Mouse (Mus musculus): ENCODE measurements around the gene Olfr1269. TPM values are rescaled to one million over a fixed set of nuclear protein-coding genes. Genes with fewer than 3 reads are reported as not detected.

Gene Olfr1269
- polyA plus RNA-seq (2015; fragmentation: Nextera tagmentation; extraction: Ambion mirVana) = not detected in 2 replicates

DNA sequence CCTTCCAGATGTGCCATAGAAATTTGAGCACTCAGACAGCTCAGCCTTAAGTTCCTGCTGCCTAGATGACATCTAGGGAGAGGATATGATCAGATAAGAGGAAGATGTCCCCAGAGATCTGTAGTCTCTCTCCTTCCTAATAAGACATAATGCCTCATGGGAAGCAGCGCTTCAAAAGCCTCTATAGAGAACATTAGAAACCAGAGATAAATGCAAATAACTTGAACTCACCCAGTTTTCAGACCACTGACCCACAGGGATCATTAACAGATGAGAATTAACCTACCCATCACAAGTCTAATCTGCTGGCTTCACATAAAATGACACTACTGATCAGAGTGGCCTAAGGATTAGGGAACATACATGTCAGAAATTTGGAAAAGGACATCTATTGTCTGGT lies at the start of gene Olfr1269:
TSS of gene Olfr1269 (minus strand) at position 101 of the 400 bp plus-strand sequence.

DNA sequence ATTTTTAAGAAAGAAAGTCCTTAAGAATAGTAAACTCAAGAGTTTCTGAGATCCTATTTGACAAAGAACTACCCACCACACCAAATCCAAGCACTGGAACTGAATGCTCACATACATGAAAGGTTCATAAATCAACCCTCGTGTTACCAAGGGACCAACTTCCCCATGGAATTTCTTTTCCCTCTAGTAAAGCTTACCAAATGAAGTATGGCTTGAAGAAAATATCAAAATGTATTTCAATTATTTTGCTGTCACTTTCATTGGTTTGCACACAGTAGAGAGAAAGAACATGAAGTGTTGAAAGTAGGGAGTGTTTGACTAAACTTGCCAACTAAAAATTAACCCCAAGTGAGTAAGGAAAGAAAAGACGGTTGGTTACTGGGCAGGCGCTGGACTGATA lies 31.8 kb upstream of the Olfr1269 start, which contains the start of gene Olfr1270:
TSS of gene Olfr1270 (minus strand) at position 101 of the 400 bp plus-strand sequence.

DNA sequence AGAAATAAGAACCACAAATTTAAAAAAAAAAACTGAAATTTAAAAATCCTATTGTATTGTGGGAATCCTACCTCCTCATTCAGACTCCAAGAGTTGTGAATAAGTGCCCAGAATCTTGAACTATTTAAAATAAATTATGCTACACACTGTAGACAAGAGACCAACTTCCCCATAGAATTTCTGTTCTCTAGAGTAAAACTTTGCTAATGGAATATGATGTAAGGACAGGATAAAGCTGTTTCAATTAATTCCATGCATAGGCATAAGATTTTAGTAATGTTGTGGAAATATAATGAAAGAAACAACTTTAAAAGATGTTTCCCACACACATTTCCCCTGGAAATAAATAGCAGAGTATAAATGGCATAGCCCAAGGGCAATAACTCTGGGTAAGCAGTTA lies 21.0 kb upstream of the Olfr1269 start, which contains the start of gene Olfr32:
TSS of gene Olfr32 (minus strand) at position 101 of the 400 bp plus-strand sequence.

Other genes starting within 250 kb of the Olfr1269 start
- gene Olfr1257, start 243.0 kb downstream of the Olfr1269 start, polyA plus RNA-seq (2015; fragmentation: Nextera tagmentation; extraction: Ambion mirVana) = not detected in 2 replicates
- gene Olfr1258, start 194.1 kb downstream of the Olfr1269 start, polyA plus RNA-seq (2015; fragmentation: Nextera tagmentation; extraction: Ambion mirVana) = not detected in 2 replicates
- gene Olfr1259, start 172.7 kb downstream of the Olfr1269 start, polyA plus RNA-seq (2015; fragmentation: Nextera tagmentation; extraction: Ambion mirVana) = not detected in 2 replicates
- gene Olfr1260, start 147.1 kb downstream of the Olfr1269 start, polyA plus RNA-seq (2015; fragmentation: Nextera tagmentation; extraction: Ambion mirVana) = 0.23 TPM in 1 of 2 replicates, not detected in the other
- gene Olfr1261, start 130.2 kb downstream of the Olfr1269 start, polyA plus RNA-seq (2015; fragmentation: Nextera tagmentation; extraction: Ambion mirVana) = not detected in 2 replicates
- not detected in 2 replicates for gene Olfr1262, start 121.3 kb downstream of the Olfr1269 start, polyA plus RNA-seq (2015; fragmentation: Nextera tagmentation; extraction: Ambion mirVana)
- not detected in 2 replicates for gene Olfr1263, start 109.3 kb downstream of the Olfr1269 start, polyA plus RNA-seq (2015; fragmentation: Nextera tagmentation; extraction: Ambion mirVana)
- not detected in 2 replicates for gene Olfr1264, start 95.8 kb downstream of the Olfr1269 start, polyA plus RNA-seq (2015; fragmentation: Nextera tagmentation; extraction: Ambion mirVana)
- not detected in 2 replicates for gene Olfr1265, start 86.1 kb downstream of the Olfr1269 start, polyA plus RNA-seq (2015; fragmentation: Nextera tagmentation; extraction: Ambion mirVana)
- not detected in 2 replicates for gene Olfr140, start 57.8 kb downstream of the Olfr1269 start, polyA plus RNA-seq (2015; fragmentation: Nextera tagmentation; extraction: Ambion mirVana)
- not detected in 2 replicates for gene Olfr32, start 20.9 kb upstream of the Olfr1269 start, polyA plus RNA-seq (2015; fragmentation: Nextera tagmentation; extraction: Ambion mirVana)
- not detected in 2 replicates for gene Olfr1270, start 31.7 kb upstream of the Olfr1269 start, polyA plus RNA-seq (2015; fragmentation: Nextera tagmentation; extraction: Ambion mirVana)
- not detected in 2 replicates for gene Olfr1506, start 103.1 kb upstream of the Olfr1269 start, polyA plus RNA-seq (2015; fragmentation: Nextera tagmentation; extraction: Ambion mirVana)
- gene Olfr142, start 136.2 kb upstream of the Olfr1269 start, polyA plus RNA-seq (2015; fragmentation: Nextera tagmentation; extraction: Ambion mirVana) = not detected in 2 replicates
- not detected in 2 replicates for gene Olfr1271, start 149.6 kb upstream of the Olfr1269 start, polyA plus RNA-seq (2015; fragmentation: Nextera tagmentation; extraction: Ambion mirVana)
- gene Olfr1272, start 171.4 kb upstream of the Olfr1269 start, polyA plus RNA-seq (2015; fragmentation: Nextera tagmentation; extraction: Ambion mirVana) = not detected in 2 replicates
- gene Gm13769, start 200.8 kb upstream of the Olfr1269 start, polyA plus RNA-seq (2015; fragmentation: Nextera tagmentation; extraction: Ambion mirVana) = not detected in 2 replicates

Measured in urinary bladder, postnatal 0 days (tissue).